Mouse (Mus musculus): ENCODE data around the gene Magel2. TPM values are rescaled to one million over a fixed set of nuclear protein-coding genes. Genes with fewer than 3 reads are reported as not detected.

Gene Magel2
- total RNA-seq, 2 experiments from 2014 or later = 10.2 to 12.6 TPM

GRCm38 (mm10) chr7:62420566-62420965, 43.8 kb downstream of the Magel2 start:
- DNase-seq (ENCODE audit: low spot score in 2 of 2) = no peak

- DNase-seq (ENCODE audit: low spot score in 2 of 2) = no peak
Measured at GRCm38 (mm10) chr7:62423210-62423609, 46.4 kb downstream of the Magel2 start.

GRCm38 (mm10) chr7:62428337-62428736, 51.5 kb downstream of the Magel2 start:
- DNase-seq (ENCODE audit: low spot score in 2 of 2) = no peak

Other genes starting within 250 kb of the Magel2 start
- gene Ndn, start 30.4 kb upstream of the Magel2 start, total RNA-seq (2021) = 100 to 1,000 TPM; 112 to 118 TPM
- 1 to 10 TPM; 4.1 TPM for gene Mkrn3, start 43.1 kb downstream of the Magel2 start, total RNA-seq (2021)
- 1 to 10 TPM; 6.0 to 8.3 TPM for gene Peg12, start 87.5 kb downstream of the Magel2 start, total RNA-seq (2021)